Mouse (Mus musculus): ENCODE data around the gene Vamp8. TPM values are rescaled to one million over a fixed set of nuclear protein-coding genes. Genes with fewer than 3 reads are reported as not detected.

Gene Vamp8
- total RNA-seq, 2 experiments from 2014 or later: 11.5 to 12.5 TPM

DNA sequence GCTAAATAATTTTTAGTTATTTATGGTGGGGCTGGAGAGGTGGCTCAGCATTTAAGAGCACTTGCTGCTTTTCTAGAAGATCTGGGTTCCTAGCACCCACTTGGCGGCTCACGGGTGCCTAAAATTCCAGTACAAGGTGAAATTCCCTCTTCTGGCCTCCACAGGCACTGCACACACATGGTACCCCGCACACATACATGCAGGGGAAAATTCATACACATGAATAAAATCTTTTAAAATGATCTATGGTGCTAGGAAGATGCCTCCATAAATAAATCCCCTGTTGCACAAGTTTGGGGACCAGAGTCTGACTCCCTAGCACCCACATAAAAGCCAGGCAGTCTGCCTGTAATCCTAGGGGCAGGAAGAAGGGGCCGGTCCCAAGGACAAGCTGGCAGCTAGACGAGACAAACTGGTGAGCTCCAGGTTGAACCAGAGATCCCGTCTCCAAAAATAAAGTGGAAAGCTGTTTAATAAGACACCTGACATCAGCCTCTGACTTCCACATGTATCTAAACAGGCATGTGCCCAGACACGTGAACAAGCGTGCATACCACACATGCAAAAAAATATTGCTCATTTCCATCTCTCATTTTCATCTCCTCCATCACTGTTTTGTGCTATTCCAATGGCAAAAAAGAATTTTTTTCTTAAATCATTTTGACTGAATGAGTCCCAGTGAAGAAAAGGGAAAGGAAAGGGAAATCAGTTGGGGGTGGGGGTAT is 11.8 kb downstream of the Vamp8 start:
- DNase-seq (ENCODE audit: low spot score in 2 of 2): no peak
- H3K27ac ChIP-seq: no peak overlapping the region
- H3K4me3 ChIP-seq: no peak overlapping the region
- peak; percentile 11 for TF ChIP-seq CTCF (conservative IDR thresholded peaks at IDR 0.05)

DNA sequence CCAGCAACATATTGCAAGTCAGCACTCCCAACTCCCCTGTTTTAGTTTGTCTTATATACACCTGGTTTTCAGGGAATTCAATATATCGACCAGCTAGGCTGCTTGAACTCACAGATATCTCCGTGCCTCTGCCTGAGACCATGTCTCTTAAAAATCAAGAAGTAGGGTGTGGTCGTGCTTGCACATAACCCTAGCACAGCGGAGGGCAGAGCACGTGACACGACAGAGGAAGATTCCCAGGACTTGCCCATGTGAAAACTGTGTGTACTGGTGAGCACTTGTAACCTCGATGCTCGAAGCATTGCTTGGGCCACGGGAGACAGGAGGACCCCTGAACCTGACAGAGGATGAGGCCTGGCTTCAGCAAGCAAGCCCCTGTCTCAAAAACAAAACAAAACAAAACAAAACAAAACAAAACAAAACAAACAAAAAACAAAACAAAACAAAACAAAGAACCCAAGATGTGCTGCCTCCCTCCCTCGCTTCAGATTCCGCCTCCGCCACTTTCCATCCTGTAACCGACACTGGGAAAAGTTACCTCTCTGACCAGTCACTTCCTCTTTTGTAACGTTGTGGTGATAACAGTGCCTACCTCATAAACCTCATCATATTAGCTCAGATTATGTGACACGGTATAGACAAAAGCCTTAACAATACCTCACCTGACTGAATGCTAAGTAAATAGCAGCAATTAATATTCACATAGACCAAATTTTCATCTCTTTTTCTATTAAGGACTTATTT is 15.5 kb downstream of the Vamp8 start:
- Histone ChIP-seq H3K4me3 (no peak overlapping the region), H3K27ac (no peak overlapping the region)
- no peak for TF ChIP-seq CTCF (conservative IDR thresholded peaks at IDR 0.05)
- no peak for DNase-seq (ENCODE audit: low spot score in 2 of 2)

DNA sequence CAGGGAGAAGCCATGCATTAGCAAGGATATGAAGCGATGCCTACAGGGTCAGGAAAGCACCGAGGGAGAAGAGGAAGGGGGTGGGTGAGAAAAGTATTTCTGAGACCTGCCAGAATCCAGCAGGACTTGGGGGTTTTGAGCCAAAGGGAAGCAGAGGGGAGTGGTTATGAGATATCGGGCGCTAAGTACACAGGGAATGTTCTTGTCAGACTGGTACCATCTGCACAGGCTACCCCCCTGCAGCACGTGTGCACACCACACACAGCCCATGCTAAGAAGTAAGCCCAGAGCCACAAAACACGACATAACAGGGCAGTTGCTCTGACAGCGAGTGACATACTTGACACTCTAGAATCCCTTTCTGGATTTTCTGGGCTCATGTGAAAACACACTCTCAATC is 16.3 kb downstream of the Vamp8 start:
- no peak for DNase-seq (ENCODE audit: low spot score in 2 of 2)
- no peak for TF ChIP-seq CTCF (conservative IDR thresholded peaks at IDR 0.05)
- H3K4me3 ChIP-seq: no peak overlapping the region
- H3K27ac ChIP-seq: no peak overlapping the region

DNA sequence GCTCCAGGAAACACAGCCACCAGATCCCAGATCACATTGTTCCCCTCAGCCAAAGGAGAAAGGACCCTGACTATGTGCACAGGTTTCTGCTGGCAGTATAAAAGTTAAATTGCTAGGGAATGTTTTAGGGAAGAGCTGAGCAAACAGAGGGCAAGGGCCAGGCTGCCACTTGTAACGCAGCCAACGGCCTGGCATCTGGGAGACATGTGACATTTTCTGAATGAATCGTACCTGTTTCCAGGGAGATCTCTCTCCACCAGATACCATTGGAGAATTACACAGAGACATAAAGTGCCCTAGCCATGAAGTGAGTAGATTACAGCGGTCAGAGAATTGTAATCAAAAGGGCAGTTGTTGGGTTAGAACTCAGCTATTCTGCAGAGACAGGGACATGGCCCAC is 17.3 kb downstream of the Vamp8 start:
- Histone ChIP-seq H3K27ac (no peak overlapping the region), H3K4me3 (no peak overlapping the region)
- TF ChIP-seq CTCF (conservative IDR thresholded peaks at IDR 0.05): no peak
- DNase-seq (ENCODE audit: low spot score in 2 of 2): no peak

DNA sequence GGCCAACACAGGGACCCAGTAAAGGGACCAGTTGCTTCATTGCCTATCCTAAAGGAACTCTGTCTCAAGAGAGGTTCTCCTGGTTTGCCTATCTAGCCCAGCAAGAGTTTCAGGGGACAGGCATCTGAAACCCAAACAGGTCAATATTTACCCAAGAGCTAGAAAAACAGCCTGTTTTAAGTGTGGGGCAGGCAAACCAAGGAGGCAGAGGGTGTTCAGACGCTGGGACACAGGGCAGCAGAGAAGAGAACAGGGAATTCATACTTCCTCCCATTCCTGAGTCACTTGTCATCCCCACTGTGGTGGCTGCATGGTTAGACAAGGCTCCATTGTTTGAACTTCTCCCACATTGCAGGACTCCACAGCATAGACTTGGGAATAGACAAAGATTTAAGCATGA is 18.9 kb downstream of the Vamp8 start:
- Histone ChIP-seq H3K4me3 (no peak overlapping the region), H3K27ac (peak overlapping the region; percentile 65; the same call in 1 of the 2 replicates)
- no peak for TF ChIP-seq CTCF (conservative IDR thresholded peaks at IDR 0.05)
- no peak for DNase-seq (ENCODE audit: low spot score in 2 of 2)

DNA sequence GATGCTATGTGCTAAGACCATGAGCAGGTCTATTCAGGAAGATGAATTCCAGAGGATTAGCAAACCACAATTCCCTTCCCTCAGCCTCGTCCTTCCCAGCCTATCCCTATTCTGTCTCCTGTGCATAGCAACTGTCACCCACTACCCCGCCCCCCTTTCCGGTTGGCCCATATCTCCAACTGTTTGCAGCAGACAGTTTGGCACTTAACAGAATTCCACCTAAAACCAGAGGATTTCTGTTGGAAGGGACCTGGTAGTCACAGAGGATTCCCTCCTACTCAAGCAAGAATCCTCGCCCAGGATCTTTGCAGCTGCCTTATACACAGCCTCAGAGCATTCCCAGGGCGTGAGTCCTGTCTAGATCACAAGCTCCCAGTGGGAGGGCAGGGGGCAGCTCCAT is 19.4 kb downstream of the Vamp8 start:
- no peak for TF ChIP-seq CTCF (conservative IDR thresholded peaks at IDR 0.05)
- H3K27ac ChIP-seq: peak overlapping the region; percentile 65; the same call in 1 of the 2 replicates
- DNase-seq (ENCODE audit: low spot score in 2 of 2): peak; percentile 57 to 63
- H3K4me3 ChIP-seq: no peak overlapping the region

DNA sequence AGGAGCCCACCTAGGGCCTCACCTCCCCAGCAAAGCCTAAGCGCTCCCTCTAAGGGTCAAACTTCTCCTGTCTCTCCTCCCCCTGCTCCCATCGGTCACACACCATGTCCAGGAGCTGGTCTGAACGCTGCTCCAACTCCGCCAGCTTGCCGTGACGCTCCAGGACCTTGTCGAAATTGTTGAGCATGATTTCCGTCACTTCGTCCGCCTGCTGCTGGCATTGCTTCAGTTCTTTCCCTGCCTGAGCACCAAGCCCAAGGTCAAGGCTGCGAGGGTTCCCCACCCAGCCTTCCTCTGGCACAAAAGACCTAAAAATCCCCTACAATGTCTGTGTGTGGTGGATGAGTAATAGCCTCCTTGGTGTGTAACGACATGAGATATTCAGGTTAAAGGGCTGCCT is 20.4 kb downstream of the Vamp8 start:
- no peak overlapping the region for H3K27ac ChIP-seq
- H3K4me3 ChIP-seq: no peak overlapping the region
- TF ChIP-seq CTCF (conservative IDR thresholded peaks at IDR 0.05): no peak
- no peak for DNase-seq (ENCODE audit: low spot score in 2 of 2)

DNA sequence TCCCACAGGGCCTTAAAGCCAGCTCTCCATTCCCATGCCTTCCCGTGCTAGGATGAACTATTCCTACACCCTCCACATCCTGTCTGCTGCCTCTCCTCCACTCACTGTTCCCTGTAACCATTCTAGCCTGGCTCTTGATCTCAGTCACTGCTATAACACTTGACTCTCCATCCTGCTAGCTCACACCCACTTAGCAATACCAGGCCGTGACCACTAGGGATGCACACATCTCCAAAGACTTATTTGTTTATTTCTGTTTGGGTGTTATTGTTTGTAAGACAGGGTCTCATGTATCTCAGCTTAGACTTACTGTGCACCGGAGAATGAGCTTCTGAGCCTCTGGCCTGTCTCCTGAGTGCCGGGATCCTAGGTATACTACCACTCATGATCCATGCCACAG is 20.9 kb downstream of the Vamp8 start:
- no peak overlapping the region for H3K4me3 ChIP-seq
- DNase-seq (ENCODE audit: low spot score in 2 of 2): no peak
- no peak overlapping the region for H3K27ac ChIP-seq
- TF ChIP-seq CTCF (conservative IDR thresholded peaks at IDR 0.05): peak; percentile 44

DNA sequence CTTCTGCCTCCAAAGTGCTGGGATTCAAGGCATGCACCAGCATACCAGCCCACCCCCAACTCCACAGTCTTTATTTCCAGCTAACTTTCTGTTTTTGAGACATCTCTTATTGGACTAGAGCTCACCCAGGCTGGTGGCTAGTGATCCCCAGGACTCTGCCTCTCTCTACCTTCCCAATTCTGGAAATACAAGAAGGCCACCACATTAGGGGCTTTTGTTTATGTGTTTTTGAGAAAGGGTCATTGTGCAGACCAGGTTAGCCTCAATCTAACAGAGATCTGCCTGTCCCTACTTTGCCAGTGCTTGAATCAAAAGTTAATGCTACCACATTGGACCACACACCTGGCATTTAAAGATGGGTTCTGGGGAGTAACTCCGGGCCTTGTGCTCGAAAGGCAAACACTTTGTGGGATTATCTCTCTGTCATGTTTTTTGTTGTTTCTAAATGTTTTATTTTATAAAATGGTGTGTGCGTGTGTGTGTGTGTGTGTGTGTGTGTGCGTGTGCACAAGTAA is 23.0 kb downstream of the Vamp8 start:
- TF ChIP-seq CTCF (conservative IDR thresholded peaks at IDR 0.05): no peak
- Histone ChIP-seq H3K27ac (no peak overlapping the region), H3K4me3 (no peak overlapping the region)
- no peak for DNase-seq (ENCODE audit: low spot score in 2 of 2)

DNA sequence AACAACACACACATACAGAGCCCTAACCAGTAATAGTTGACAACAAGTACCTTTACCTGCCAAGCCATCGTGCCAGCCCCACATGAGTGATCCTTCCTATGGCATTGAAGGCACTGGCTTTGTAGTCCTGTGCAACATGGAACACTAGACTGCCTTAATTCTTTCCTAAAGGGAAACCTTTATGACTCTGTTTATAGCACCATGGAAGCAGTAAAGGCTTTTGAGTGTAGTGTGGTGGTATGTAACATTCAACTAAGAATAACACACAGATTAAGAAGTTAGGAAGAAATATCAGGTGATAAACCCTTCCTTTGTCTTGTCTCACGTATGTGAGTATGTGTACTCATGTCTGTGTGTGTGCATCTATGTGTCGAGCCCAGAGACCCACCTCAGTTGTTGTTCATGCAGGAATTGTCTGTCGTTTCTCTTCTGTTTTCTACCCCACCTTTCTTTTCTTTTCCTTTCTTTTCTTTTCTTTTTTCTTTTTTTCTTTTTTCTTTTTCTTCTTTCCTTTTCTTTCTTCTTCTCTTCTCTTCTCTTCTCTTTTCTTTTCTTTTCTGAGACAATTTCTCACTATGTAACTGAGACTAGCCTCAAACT is 23.6 kb downstream of the Vamp8 start, which contains the start of gene Rnf181:
Gene Rnf181 (minus strand): TSS at position 113 of the 600 bp plus-strand sequence.
- Histone ChIP-seq H3K4me3 (no peak within 1 kb of the TSS), H3K27ac (no peak within 1 kb of the TSS)
- TF ChIP-seq CTCF (conservative IDR thresholded peaks at IDR 0.05): no peak
- no peak for DNase-seq (ENCODE audit: low spot score in 2 of 2)

DNA sequence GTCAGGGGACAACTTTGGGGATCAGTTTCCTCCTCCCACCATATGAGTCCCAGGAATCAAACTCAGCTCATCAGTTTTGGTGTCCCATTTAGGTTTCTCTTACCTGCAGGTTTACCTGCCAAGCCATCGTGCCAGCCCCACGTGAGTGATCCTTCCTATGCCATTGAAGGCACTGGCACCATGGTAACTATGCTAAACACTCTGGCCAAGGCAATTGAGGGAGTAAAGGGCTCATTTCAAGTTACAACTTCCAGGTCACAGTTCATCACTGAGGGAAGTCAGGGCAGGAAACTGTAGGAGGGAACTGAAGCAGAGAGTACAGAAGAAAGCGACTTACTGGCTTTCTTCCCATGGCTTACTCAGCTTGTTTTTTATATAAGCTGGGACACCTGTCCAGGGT is 24.2 kb downstream of the Vamp8 start:
- no peak for DNase-seq (ENCODE audit: low spot score in 2 of 2)
- TF ChIP-seq CTCF (conservative IDR thresholded peaks at IDR 0.05): no peak
- Histone ChIP-seq H3K27ac (no peak overlapping the region), H3K4me3 (no peak overlapping the region)

DNA sequence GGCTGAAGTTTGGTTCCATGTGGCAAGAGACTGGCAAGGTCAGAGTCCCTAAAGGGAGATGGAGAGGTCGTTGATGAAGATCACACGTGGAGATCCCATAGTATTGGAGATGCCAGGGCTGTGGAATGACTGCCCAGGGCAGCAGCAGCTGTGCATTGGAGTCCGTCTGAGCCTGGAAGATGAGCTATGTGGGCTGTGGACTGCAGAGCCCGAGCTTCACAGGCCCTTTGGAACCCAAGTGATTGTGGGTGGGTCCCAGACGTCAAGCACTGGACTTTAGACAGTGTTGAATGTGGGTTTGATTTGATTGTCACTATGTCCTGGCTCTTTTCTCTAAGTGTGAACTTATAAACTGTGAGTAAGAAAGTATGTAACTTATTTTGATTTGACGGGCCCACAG is 25.5 kb downstream of the Vamp8 start:
- Histone ChIP-seq H3K4me3 (no peak overlapping the region), H3K27ac (no peak overlapping the region)
- no peak for TF ChIP-seq CTCF (conservative IDR thresholded peaks at IDR 0.05)
- no peak for DNase-seq (ENCODE audit: low spot score in 2 of 2)

DNA sequence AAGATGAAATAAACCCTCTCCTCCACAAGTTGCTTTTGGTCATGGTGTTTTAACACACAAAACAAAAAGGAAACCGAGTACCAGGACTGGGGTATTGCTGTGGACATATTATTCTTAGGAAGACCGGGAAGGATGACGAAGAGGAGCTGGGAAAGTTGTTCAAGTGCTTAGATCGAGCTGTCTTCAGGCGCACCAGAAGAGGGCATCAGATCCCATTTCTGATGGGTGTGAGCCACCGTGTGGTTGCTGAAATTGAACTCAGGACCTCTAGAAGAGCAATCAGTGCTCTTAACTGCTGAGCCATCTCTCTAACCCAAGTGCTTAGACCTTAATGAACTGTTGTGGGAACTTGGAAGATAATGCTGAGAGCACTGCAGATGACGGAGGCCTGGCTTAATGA is 26.5 kb downstream of the Vamp8 start:
- TF ChIP-seq CTCF (conservative IDR thresholded peaks at IDR 0.05): peak; percentile 66
- H3K27ac ChIP-seq: no peak overlapping the region

More for the DNA sequence above, 26.5 kb downstream of the Vamp8 start:
- DNase-seq (ENCODE audit: low spot score in 2 of 2): no peak
- H3K4me3 ChIP-seq: no peak overlapping the region
